Mouse (Mus musculus): Measurements from ENCODE around the gene Fanci. TPM values are rescaled to one million over a fixed set of nuclear protein-coding genes. Genes with fewer than 3 reads are reported as not detected.

Gene Fanci
- polyA plus RNA-seq, 1 experiment from 2014 or later = 1.8 TPM

- TF ChIP-seq CTCF (IDR thresholded peaks at IDR 0.05; ENCODE audit: low read depth) = no peak
- TF ChIP-seq EP300 (optimal IDR thresholded peaks at IDR 0.05) = no peak
- 15% methylated on average over 9 of the region's 9 CpGs for WGBS
- Histone ChIP-seq H3K4me2 (replicated peaks; ENCODE audit: low read depth) (no peak overlapping the region), H3K4me1 (replicated peaks; ENCODE audit: control insufficient read depth, insufficient read depth) (no peaks in the 10 kb centered on the region), H3K9ac (ENCODE audit: low read length) (no peak overlapping the region), H3K4me3 (ENCODE audit: low read depth, low read length) (no peak overlapping the region), H3K27me3 (ENCODE audit: control insufficient read depth, insufficient read depth, low read length) (peaks cover 40% of the 10 kb centered on the region), H3K9me3 (ENCODE audit: control insufficient read depth, low read length) (no peaks in the 10 kb centered on the region), H3K36me3 (ENCODE audit: control insufficient read depth, insufficient read depth, low read length) (no peaks in the 10 kb centered on the region), H3K27ac (replicated peaks) (no peak overlapping the region)
- DNase-seq (ENCODE audit: low spot score) (no peak), ATAC-seq (ENCODE audit: low FRiP score, low TSS enrichment) (no peak)
Measured at GRCm38 (mm10) chr7:79496816-79497328, 105.1 kb downstream of the Fanci start.

GRCm38 (mm10) chr7:79497701-79498115, 106.0 kb downstream of the Fanci start:
- Histone ChIP-seq H3K36me3 (ENCODE audit: control insufficient read depth, insufficient read depth, low read length) (no peaks in the 10 kb centered on the region), H3K4me1 (replicated peaks; ENCODE audit: control insufficient read depth, insufficient read depth) (no peaks in the 10 kb centered on the region), H3K27ac (replicated peaks) (no peak overlapping the region), H3K4me2 (replicated peaks; ENCODE audit: low read depth) (no peak overlapping the region), H3K27me3 (ENCODE audit: control insufficient read depth, insufficient read depth, low read length) (peaks cover 40% of the 10 kb centered on the region), H3K9me3 (ENCODE audit: control insufficient read depth, low read length) (no peaks in the 10 kb centered on the region), H3K4me3 (ENCODE audit: low read depth, low read length) (no peak overlapping the region), H3K9ac (ENCODE audit: low read length) (no peak overlapping the region)
- no peak for DNase-seq (ENCODE audit: low spot score)
- no peak for TF ChIP-seq EP300 (optimal IDR thresholded peaks at IDR 0.05)
- TF ChIP-seq CTCF (IDR thresholded peaks at IDR 0.05; ENCODE audit: low read depth) = no peak
- no peak for ATAC-seq (ENCODE audit: low FRiP score, low TSS enrichment)
- WGBS = 11% methylated on average over 20 of the region's 20 CpGs

GRCm38 (mm10) chr7:79498356-79498755, 106.6 kb downstream of the Fanci start:
- DNase-seq (ENCODE audit: low spot score) (no peak), ATAC-seq (ENCODE audit: low FRiP score, low TSS enrichment) (no peak)
- H3K9me3 ChIP-seq (ENCODE audit: control insufficient read depth, low read length) = no peaks in the 10 kb centered on the region
- TF ChIP-seq CTCF (IDR thresholded peaks at IDR 0.05; ENCODE audit: low read depth) (no peak), EP300 (optimal IDR thresholded peaks at IDR 0.05) (no peak)
- WGBS = 16% methylated on average over 6 of the region's 6 CpGs
- H3K4me3 ChIP-seq (ENCODE audit: low read depth, low read length) = no peak overlapping the region
- no peak overlapping the region for H3K4me2 ChIP-seq (replicated peaks; ENCODE audit: low read depth)
- peaks cover 45% of the 10 kb centered on the region for H3K27me3 ChIP-seq (ENCODE audit: control insufficient read depth, insufficient read depth, low read length)
- no peaks in the 10 kb centered on the region for H3K4me1 ChIP-seq (replicated peaks; ENCODE audit: control insufficient read depth, insufficient read depth)
- H3K27ac ChIP-seq (replicated peaks) = no peak overlapping the region
- H3K9ac ChIP-seq (ENCODE audit: low read length) = no peak overlapping the region
- no peaks in the 10 kb centered on the region for H3K36me3 ChIP-seq (ENCODE audit: control insufficient read depth, insufficient read depth, low read length)

GRCm38 (mm10) chr7:79498965-79499595, 107.4 kb downstream of the Fanci start:
- H3K9ac ChIP-seq (ENCODE audit: low read length) = no peak overlapping the region
- H3K4me2 ChIP-seq (replicated peaks; ENCODE audit: low read depth) = no peak overlapping the region
- H3K36me3 ChIP-seq (ENCODE audit: control insufficient read depth, insufficient read depth, low read length) = no peaks in the 10 kb centered on the region
- no peaks in the 10 kb centered on the region for H3K4me1 ChIP-seq (replicated peaks; ENCODE audit: control insufficient read depth, insufficient read depth)
- peak overlapping the region; percentile 4; the same call in 1 of the 2 replicates for H3K4me3 ChIP-seq (ENCODE audit: low read depth, low read length)
- TF ChIP-seq CTCF (IDR thresholded peaks at IDR 0.05; ENCODE audit: low read depth) (no peak), EP300 (optimal IDR thresholded peaks at IDR 0.05) (no peak)
- H3K9me3 ChIP-seq (ENCODE audit: control insufficient read depth, low read length) = no peaks in the 10 kb centered on the region
- ATAC-seq (ENCODE audit: low FRiP score, low TSS enrichment) (peak; percentile 25), DNase-seq (ENCODE audit: low spot score) (peak; percentile 67)
- H3K27ac ChIP-seq (replicated peaks) = no peak overlapping the region
- peaks cover 51% of the 10 kb centered on the region for H3K27me3 ChIP-seq (ENCODE audit: control insufficient read depth, insufficient read depth, low read length)
- 2% methylated on average over 35 of the region's 35 CpGs for WGBS

Other genes with a start within 250 kb of the Fanci start
- 178 TPM in 2 replicates for gene Mfge8, start 242.9 kb upstream of the Fanci start, polyA plus RNA-seq (2015; fragmentation: Nextera tagmentation; extraction: Ambion mirVana)
- 24.6 and 27.5 TPM in 2 replicates for gene Abhd2, start 118.7 kb upstream of the Fanci start, polyA plus RNA-seq (2015; fragmentation: Nextera tagmentation; extraction: Ambion mirVana)
- 0.16 and 0.28 TPM in 2 replicates for gene Rlbp1, start 4.9 kb upstream of the Fanci start, polyA plus RNA-seq (2015; fragmentation: Nextera tagmentation; extraction: Ambion mirVana)
- 13.9 and 18.5 TPM in 2 replicates for gene Polg, start 74.4 kb downstream of the Fanci start, polyA plus RNA-seq (2015; fragmentation: Nextera tagmentation; extraction: Ambion mirVana)
- gene Rhcg, start 225.7 kb downstream of the Fanci start, polyA plus RNA-seq (2015; fragmentation: Nextera tagmentation; extraction: Ambion mirVana) = 0.08 TPM in 1 of 2 replicates, not detected in the other